Mouse (Mus musculus) forebrain, embryonic 16.5 days (tissue): Measurements from ENCODE around the gene Vmn1r124. TPM values are rescaled to one million over a fixed set of nuclear protein-coding genes. Genes with fewer than 3 reads are reported as not detected.
"Not testable (repeated sequence)": the region's sequence is repeated elsewhere in the genome, so short reads cannot be mapped to it uniquely, and the experiment has no call there.

Experiments used
- ATAC-seq: fragments of 200-750 bp; cut with Nextera tagmentation; 2 replicates; pipeline ENCODE4 v1.8.0; 2017; ENCODE audit warnings: mild to moderate bottlenecking, moderate library complexity
- H3K27ac ChIP-seq: fragments of 300-500 bp; sonication (generic); 2 replicates; pipeline ENCODE4 v1.5.1; 2014; ENCODE audit warnings: low read length, control low read depth
- H3K27me3 ChIP-seq: fragments of 300-500 bp; sonication (generic); replicated peaks from 2 replicates; pipeline ENCODE4 v1.6.1; 2014; ENCODE audit warnings: low read length; ENCODE audit not compliant: control insufficient read depth, insufficient read depth
- H3K36me3 ChIP-seq: fragments of 300-500 bp; sonication (generic); 2 replicates; pipeline ENCODE4 v1.6.1; 2014; ENCODE audit not compliant: control insufficient read depth, insufficient read depth
- H3K4me1 ChIP-seq: fragments of 300-500 bp; sonication (generic); replicated peaks from 2 replicates; pipeline ENCODE4 v1.6.1; 2014; ENCODE audit warnings: low read length; ENCODE audit not compliant: control insufficient read depth, insufficient read depth
- H3K4me2 ChIP-seq: fragments of 300-500 bp; sonication (generic); 2 replicates; pipeline ENCODE4 v1.6.1; 2014; ENCODE audit warnings: mild to moderate bottlenecking, low read length, control low read depth
- H3K4me3 ChIP-seq: fragments of 300-500 bp; sonication (generic); replicated peaks from 2 replicates; pipeline ENCODE4 v1.5.1; 2014; ENCODE audit warnings: mild to moderate bottlenecking, low read length, control low read depth
- H3K9ac ChIP-seq: fragments of 300-500 bp; sonication (generic); replicated peaks from 2 replicates; pipeline ENCODE4 v1.6.1; 2014; ENCODE audit warnings: low read depth, low read length, control low read depth
- H3K9me3 ChIP-seq: fragments of 300-500 bp; sonication (generic); 2 replicates; pipeline ENCODE4 v1.6.1; 2016; ENCODE audit warnings: low read length; ENCODE audit not compliant: control insufficient read depth
- WGBS: fragments of 180-500 bp; shearing (Covaris S2); extraction: QIAGEN DNeasy Blood & Tissue Kit; methylation state at CpG from one replicate; pipeline ENCODE4 v1.1.7; 2014; 5-methylcytosine and 5-hydroxymethylcytosine counted together
- polyA plus RNA-seq: library from polyadenylated mRNA; unstranded; fragments of >200 nt; fragmentation: Nextera tagmentation; extraction: Ambion mirVana; gene quantifications from 2 replicates; pipeline ENCODE4 v1.2.1, GENCODE M21; 2015

The Vmn1r124 gene
- polyA plus RNA-seq, result not detected in 2 replicates

DNA sequence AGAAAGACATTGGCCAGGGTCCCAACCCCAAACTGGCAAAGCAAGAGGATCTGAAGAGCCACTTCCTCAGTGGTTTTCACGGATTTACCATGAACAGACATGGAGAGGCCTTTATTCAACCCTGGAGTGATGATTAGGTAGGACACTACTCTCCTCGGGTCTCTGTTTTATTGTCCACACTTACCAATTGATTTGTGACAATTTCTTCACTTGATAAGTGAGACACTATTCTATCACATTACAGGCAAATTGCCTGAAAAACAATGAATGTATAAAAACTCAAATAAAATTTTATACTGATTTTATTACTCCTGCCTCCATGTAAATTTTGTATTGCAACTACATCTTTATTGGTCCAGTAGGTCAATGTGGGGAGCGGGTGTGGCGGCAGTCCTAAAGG is at the start of gene Vmn1r124:
Gene Vmn1r124, minus strand, starts transcription at position 101 of the 400 bp plus-strand sequence.
- H3K4me3 ChIP-seq, H3K27me3 ChIP-seq, ATAC-seq, H3K27ac ChIP-seq, H3K9me3 ChIP-seq, H3K4me2 ChIP-seq, H3K9ac ChIP-seq, H3K36me3 ChIP-seq, H3K4me1 ChIP-seq: not testable (repeated sequence)
- WGBS, result 78% methylated on average over 4 of the region's 4 CpGs

DNA sequence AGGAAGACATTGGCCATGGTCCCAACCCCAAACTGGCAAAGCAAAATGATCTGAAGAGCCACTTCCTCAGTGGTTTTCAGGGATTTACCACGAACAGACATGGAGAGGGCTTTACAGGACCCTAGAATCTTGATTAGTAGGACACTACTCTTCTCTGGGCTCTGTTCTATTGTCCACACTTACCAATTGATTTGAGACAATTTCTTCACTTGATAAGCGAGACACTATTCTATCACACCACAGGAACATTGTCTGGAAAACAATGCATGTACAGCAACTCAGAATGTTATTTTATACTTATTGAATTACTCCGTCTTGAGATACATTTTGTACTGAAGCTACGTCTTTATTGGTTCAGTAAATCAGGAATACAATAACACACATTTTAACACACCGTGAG is 41.0 kb upstream of the Vmn1r124 start, which contains the start of gene Vmn1r126:
Gene Vmn1r126, minus strand, starts transcription at position 101 of the 400 bp plus-strand sequence.
- not testable (repeated sequence) for ATAC-seq, H3K4me3 ChIP-seq, H3K4me2 ChIP-seq, H3K9ac ChIP-seq, H3K4me1 ChIP-seq, H3K27ac ChIP-seq, H3K9me3 ChIP-seq, H3K36me3 ChIP-seq, H3K27me3 ChIP-seq
- WGBS, result no CpG with 5 or more reads among the region's 5 CpGs

DNA sequence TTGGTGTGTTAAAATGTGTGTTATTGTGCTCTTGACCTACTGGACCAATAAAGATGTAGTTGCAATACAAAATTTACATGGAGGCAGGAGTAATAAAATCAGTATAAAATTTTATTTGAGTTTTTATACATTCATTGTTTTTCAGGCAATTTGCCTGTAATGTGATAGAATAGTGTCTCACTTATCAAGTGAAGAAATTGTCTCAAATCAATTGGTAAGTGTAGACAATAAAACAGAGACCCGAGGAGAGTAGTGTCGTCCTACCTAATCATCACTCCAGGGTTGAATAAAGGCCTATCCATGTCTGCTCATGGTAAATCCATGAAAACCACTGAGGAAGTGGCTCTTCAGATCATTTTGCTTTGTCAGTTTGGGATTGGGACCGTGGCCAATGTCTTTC is 11.5 kb upstream of the Vmn1r124 start, which contains the start of gene Vmn1r125:
Gene Vmn1r125, plus strand, starts transcription at position 301 of the 400 bp plus-strand sequence.
- not testable (repeated sequence) for H3K27me3 ChIP-seq, H3K27ac ChIP-seq, H3K4me1 ChIP-seq, H3K36me3 ChIP-seq, H3K4me2 ChIP-seq, H3K4me3 ChIP-seq, ATAC-seq, H3K9ac ChIP-seq, H3K9me3 ChIP-seq
- 83% methylated on average over 3 of the region's 3 CpGs for WGBS

Other genes with a start within 250 kb of the Vmn1r124 start
- gene Vmn1r119, start 248.2 kb downstream of the Vmn1r124 start, polyA plus RNA-seq, result not detected in 2 replicates
- not detected in 2 replicates for gene Vmn1r120, start 206.8 kb downstream of the Vmn1r124 start, polyA plus RNA-seq
- gene Vmn1r121, start 162.1 kb downstream of the Vmn1r124 start, polyA plus RNA-seq, result not detected in 2 replicates
- gene Vmn1r122, start 126.5 kb downstream of the Vmn1r124 start, polyA plus RNA-seq, result not detected in 2 replicates
- gene Vmn1r123, start 98.4 kb downstream of the Vmn1r124 start, polyA plus RNA-seq, result not detected in 2 replicates
- not detected in 2 replicates for gene Gm5157, start 70.2 kb downstream of the Vmn1r124 start, polyA plus RNA-seq
- gene Vmn1r125, start 11.6 kb upstream of the Vmn1r124 start, polyA plus RNA-seq, result not detected in 2 replicates
- gene Vmn1r126, start 40.9 kb upstream of the Vmn1r124 start, polyA plus RNA-seq, result not detected in 2 replicates
- not detected in 2 replicates for gene Vmn1r127, start 59.2 kb upstream of the Vmn1r124 start, polyA plus RNA-seq
- gene Vmn1r128, start 88.8 kb upstream of the Vmn1r124 start, polyA plus RNA-seq, result not detected in 2 replicates
- gene Vmn1r129, start 100.7 kb upstream of the Vmn1r124 start, polyA plus RNA-seq, result not detected in 2 replicates
- gene Gm6882, start 172.1 kb upstream of the Vmn1r124 start, polyA plus RNA-seq, result not detected in 2 replicates